Mouse (Mus musculus) layer of hippocampus, adult 9-10 months (tissue): ENCODE results near the gene Usmg5.
"Not testable (repeated sequence)": the region's sequence is repeated elsewhere in the genome, so short reads cannot be mapped to it uniquely, and the experiment has no call there.

Source experiments
- DNase-seq: peaks from one replicate; pipeline ENCODE4 v3.0.0; 2022; ENCODE audit warnings: low spot score

The Usmg5 gene

GRCm38 (mm10) chr19:47090550-47091156, at the start of gene Usmg5, which contains the start of gene Pdcd11:
Usmg5 (minus strand) TSS chr19:47090647.
Pdcd11 (plus strand) TSS chr19:47090768.
- DNase-seq, result peak; percentile 81

- DNase-seq, result not testable (repeated sequence)
Measured at GRCm38 (mm10) chr19:47139611-47140010, 49.2 kb upstream of the Usmg5 start.

- DNase-seq, result no peak
Measured at GRCm38 (mm10) chr19:47137771-47138421, 47.4 kb upstream of the Usmg5 start, which contains the start of gene Calhm2. Calhm2 (minus strand) TSS chr19:47138294.

- DNase-seq, result no peak
Measured at GRCm38 (mm10) chr19:47137051-47137581, 46.7 kb upstream of the Usmg5 start.

GRCm38 (mm10) chr19:47136170-47136569, 45.7 kb upstream of the Usmg5 start:
- no peak for DNase-seq

GRCm38 (mm10) chr19:47135568-47135967, 45.1 kb upstream of the Usmg5 start:
- no peak for DNase-seq

- no peak for DNase-seq
Measured at GRCm38 (mm10) chr19:47133161-47133560, 42.7 kb upstream of the Usmg5 start.

GRCm38 (mm10) chr19:47130551-47131125, 40.2 kb upstream of the Usmg5 start:
- no peak for DNase-seq

GRCm38 (mm10) chr19:47128835-47129234, 38.4 kb upstream of the Usmg5 start:
- DNase-seq, result no peak

GRCm38 (mm10) chr19:47128164-47128563, 37.7 kb upstream of the Usmg5 start:
- DNase-seq, result no peak

- DNase-seq, result no peak
Measured at GRCm38 (mm10) chr19:47122802-47123201, 32.4 kb upstream of the Usmg5 start.

- no peak for DNase-seq
Measured at GRCm38 (mm10) chr19:47121054-47121453, 30.6 kb upstream of the Usmg5 start.

- no peak for DNase-seq
Measured at GRCm38 (mm10) chr19:47118634-47119033, 28.2 kb upstream of the Usmg5 start.

- DNase-seq, result no peak
Measured at GRCm38 (mm10) chr19:47104641-47105271, 14.3 kb upstream of the Usmg5 start.

GRCm38 (mm10) chr19:47101080-47101479, 10.6 kb upstream of the Usmg5 start:
- DNase-seq, result no peak

GRCm38 (mm10) chr19:47089718-47090525, 525 bp downstream of the Usmg5 start:
- DNase-seq, result no peak

GRCm38 (mm10) chr19:47088226-47088625, 2.2 kb downstream of the Usmg5 start:
- DNase-seq, result no peak

- DNase-seq, result peak; percentile 36
Measured at GRCm38 (mm10) chr19:47067924-47068611, 22.4 kb downstream of the Usmg5 start.

- DNase-seq, result peak; percentile 88
Measured at GRCm38 (mm10) chr19:47067096-47067882, 23.2 kb downstream of the Usmg5 start, which contains the start of gene Taf5. Taf5 (plus strand) TSS chr19:47067746.

GRCm38 (mm10) chr19:47065860-47066259, 24.6 kb downstream of the Usmg5 start:
- no peak for DNase-seq
